Mouse (Mus musculus): ENCODE results near the gene Gpr89.

The Gpr89 gene

GRCm38 (mm10) chr3:96904851-96905541, at the start of gene Gpr89:
Gene Gpr89 (minus strand): TSS chr3:96905346.
- DNase-seq (ENCODE audit: low spot score): peak; percentile 96

- no peak for DNase-seq (ENCODE audit: low spot score)
Measured at GRCm38 (mm10) chr3:96953489-96954233, 48.5 kb upstream of the Gpr89 start.

- DNase-seq (ENCODE audit: low spot score): no peak
Measured at GRCm38 (mm10) chr3:96942706-96943105, 37.6 kb upstream of the Gpr89 start.

GRCm38 (mm10) chr3:96938738-96939137, 33.6 kb upstream of the Gpr89 start:
- peak; percentile 97 for DNase-seq (ENCODE audit: low spot score)

- peak; percentile 57 for DNase-seq (ENCODE audit: low spot score)
Measured at GRCm38 (mm10) chr3:96937606-96938005, 32.5 kb upstream of the Gpr89 start.

- DNase-seq (ENCODE audit: low spot score): peak; percentile 90
Measured at GRCm38 (mm10) chr3:96936241-96936640, 31.1 kb upstream of the Gpr89 start.

- peak; percentile 69 for DNase-seq (ENCODE audit: low spot score)
Measured at GRCm38 (mm10) chr3:96931261-96931681, 26.1 kb upstream of the Gpr89 start.

GRCm38 (mm10) chr3:96925920-96926319, 20.8 kb upstream of the Gpr89 start, which contains the start of gene Gja8:
Gene Gja8 (minus strand): TSS chr3:96926020.
- DNase-seq (ENCODE audit: low spot score): no peak

GRCm38 (mm10) chr3:96924631-96925030, 19.5 kb upstream of the Gpr89 start:
- no peak for DNase-seq (ENCODE audit: low spot score)

GRCm38 (mm10) chr3:96920991-96921390, 15.8 kb upstream of the Gpr89 start:
- no peak for DNase-seq (ENCODE audit: low spot score)

- no peak for DNase-seq (ENCODE audit: low spot score)
Measured at GRCm38 (mm10) chr3:96905592-96905991, 446 bp upstream of the Gpr89 start.

- no peak for DNase-seq (ENCODE audit: low spot score)
Measured at GRCm38 (mm10) chr3:96904393-96904792, 753 bp downstream of the Gpr89 start, which contains the start of gene Gja5. Gene Gja5 (plus strand): TSS chr3:96904693.

GRCm38 (mm10) chr3:96902336-96902999, 2.7 kb downstream of the Gpr89 start:
- DNase-seq (ENCODE audit: low spot score): no peak

GRCm38 (mm10) chr3:96883690-96884089, 21.5 kb downstream of the Gpr89 start:
- DNase-seq (ENCODE audit: low spot score): no peak

- no peak for DNase-seq (ENCODE audit: low spot score)
Measured at GRCm38 (mm10) chr3:96882061-96882849, 22.9 kb downstream of the Gpr89 start.

- DNase-seq (ENCODE audit: low spot score): no peak
Measured at GRCm38 (mm10) chr3:96881557-96881956, 23.6 kb downstream of the Gpr89 start.

- no peak for DNase-seq (ENCODE audit: low spot score)
Measured at GRCm38 (mm10) chr3:96880385-96880784, 24.8 kb downstream of the Gpr89 start.

GRCm38 (mm10) chr3:96879536-96879935, 25.6 kb downstream of the Gpr89 start:
- no peak for DNase-seq (ENCODE audit: low spot score)

GRCm38 (mm10) chr3:96874808-96875571, 30.2 kb downstream of the Gpr89 start:
- DNase-seq (ENCODE audit: low spot score): no peak

GRCm38 (mm10) chr3:96872501-96872900, 32.6 kb downstream of the Gpr89 start:
- DNase-seq (ENCODE audit: low spot score): no peak

- no peak for DNase-seq (ENCODE audit: low spot score)
Measured at GRCm38 (mm10) chr3:96871070-96871469, 34.1 kb downstream of the Gpr89 start.
